Mouse (Mus musculus) liver, embryonic 11.5 days (tissue): ENCODE measurements around the gene Hes6. TPM values are rescaled to one million over a fixed set of nuclear protein-coding genes. Genes with fewer than 3 reads are reported as not detected.

Source experiments
- ATAC-seq: fragments of 200-750 bp; cut with Nextera tagmentation; replicated peaks from 2 replicates; pipeline ENCODE4 v1.8.0; 2017; ENCODE audit warnings: moderate number of reproducible peaks, mild to moderate bottlenecking, moderate TSS enrichment, moderate library complexity; ENCODE audit not compliant: low FRiP score
- DNase-seq: peaks from one replicate; pipeline ENCODE4 v3.0.0-alpha.2; 2017; ENCODE audit warnings: low spot score
- H3K27ac ChIP-seq: fragments of 300-500 bp; sonication (generic); 2 replicates; pipeline ENCODE4 v1.5.1; 2014; ENCODE audit warnings: mild to moderate bottlenecking, low read depth, low read length, control low read depth
- H3K27me3 ChIP-seq: fragments of 300-500 bp; sonication (generic); replicated peaks from 2 replicates; pipeline ENCODE4 v1.6.1; 2014; ENCODE audit warnings: low read length, mixed read lengths; ENCODE audit not compliant: control insufficient read depth, insufficient read depth
- H3K36me3 ChIP-seq: fragments of 300-500 bp; sonication (generic); 2 replicates; pipeline ENCODE4 v1.6.1; 2014; ENCODE audit warnings: mild to moderate bottlenecking, low read length, moderate library complexity, mixed read lengths; ENCODE audit not compliant: control insufficient read depth, insufficient read depth
- H3K4me1 ChIP-seq: fragments of 300-500 bp; sonication (generic); replicated peaks from 2 replicates; pipeline ENCODE4 v1.6.1; 2014; ENCODE audit warnings: low read length, mixed read lengths; ENCODE audit not compliant: control insufficient read depth, insufficient read depth
- H3K4me2 ChIP-seq: fragments of 300-500 bp; sonication (generic); 2 replicates; pipeline ENCODE4 v1.6.1; 2014; ENCODE audit warnings: mild to moderate bottlenecking, control low read depth, moderate library complexity
- H3K4me3 ChIP-seq: fragments of 300-500 bp; sonication (generic); 2 replicates; pipeline ENCODE4 v1.5.1; 2014; ENCODE audit warnings: low read depth, low read length, control low read depth
- H3K9ac ChIP-seq: fragments of 300-500 bp; sonication (generic); 2 replicates; pipeline ENCODE4 v1.6.1; 2014; ENCODE audit warnings: low read depth, low read length, control low read depth
- H3K9me3 ChIP-seq: fragments of 300-500 bp; sonication (generic); 2 replicates; pipeline ENCODE4 v1.6.1; 2016; ENCODE audit warnings: low read length, inconsistent platforms, mixed read lengths; ENCODE audit not compliant: control insufficient read depth
- WGBS: fragments of 180-500 bp; shearing (Covaris S2); extraction: QIAGEN DNeasy Blood & Tissue Kit; methylation state at CpG from one replicate; pipeline ENCODE4 v1.1.7; 2014; 5-methylcytosine and 5-hydroxymethylcytosine counted together
- polyA plus RNA-seq: library from polyadenylated mRNA; unstranded; fragments of >200 nt; fragmentation: Nextera tagmentation; extraction: Ambion mirVana; gene quantifications from 2 replicates; pipeline ENCODE4 v1.2.1, GENCODE M21; 2014

Hes6 gene
- polyA plus RNA-seq, 1 experiment from 2014 or later, result 51.8 TPM

GRCm38 (mm10) chr1:91456301-91456801, 42.5 kb upstream of the Hes6 start:
- Histone ChIP-seq H3K36me3 (no peaks in the 10 kb centered on the region), H3K9ac (0 out of 2 replicates have a peak overlapping the region, but pooled peaks have one; percentile 5), H3K9me3 (no peaks in the 10 kb centered on the region), H3K4me1 (peaks cover 53% of the 10 kb centered on the region), H3K4me2 (peak overlapping the region; percentile 36), H3K27me3 (no peaks in the 10 kb centered on the region), H3K27ac (peak overlapping the region; percentile 71), H3K4me3 (no peak overlapping the region)
- DNase-seq (peak; percentile 50), ATAC-seq (no peak)
- 44% methylated on average over 11 of the region's 11 CpGs for WGBS

GRCm38 (mm10) chr1:91455661-91456161, 41.9 kb upstream of the Hes6 start:
- DNase-seq, result no peak
- no peaks in the 10 kb centered on the region for H3K36me3 ChIP-seq
- H3K9ac ChIP-seq, result 0 out of 2 replicates have a peak overlapping the region, but pooled peaks have one; percentile 5
- 58% methylated on average over 7 of the region's 7 CpGs for WGBS
- H3K4me2 ChIP-seq, result peak overlapping the region; percentile 36
- no peak for ATAC-seq
- H3K27me3 ChIP-seq, result no peaks in the 10 kb centered on the region
- peaks cover 52% of the 10 kb centered on the region for H3K4me1 ChIP-seq
- no peaks in the 10 kb centered on the region for H3K9me3 ChIP-seq
- H3K4me3 ChIP-seq, result no peak overlapping the region
- peak overlapping the region; percentile 71 for H3K27ac ChIP-seq

GRCm38 (mm10) chr1:91454927-91455326, 41.1 kb upstream of the Hes6 start:
- Histone ChIP-seq H3K4me2 (no peak overlapping the region), H3K27me3 (no peaks in the 10 kb centered on the region), H3K9me3 (no peaks in the 10 kb centered on the region), H3K4me3 (no peak overlapping the region), H3K4me1 (peaks cover 44% of the 10 kb centered on the region), H3K9ac (no peak overlapping the region), H3K27ac (peak overlapping the region; percentile 71; the same call in 1 of the 2 replicates), H3K36me3 (no peaks in the 10 kb centered on the region)
- ATAC-seq (no peak), DNase-seq (no peak)
- WGBS, result 73% methylated on average over 3 of the region's 3 CpGs

- no peak for ATAC-seq
- Histone ChIP-seq H3K4me1 (peaks cover 41% of the 10 kb centered on the region), H3K36me3 (no peaks in the 10 kb centered on the region), H3K27ac (no peak overlapping the region), H3K9ac (no peak overlapping the region), H3K9me3 (no peaks in the 10 kb centered on the region), H3K4me3 (no peak overlapping the region), H3K4me2 (no peak overlapping the region), H3K27me3 (no peaks in the 10 kb centered on the region)
- 78% methylated on average over 3 of the region's 3 CpGs for WGBS
- no peak for DNase-seq
Observed at GRCm38 (mm10) chr1:91454366-91454765, 40.5 kb upstream of the Hes6 start.

- no peak overlapping the region for H3K4me3 ChIP-seq
- H3K4me1 ChIP-seq, result peaks cover 41% of the 10 kb centered on the region
- H3K9me3 ChIP-seq, result no peaks in the 10 kb centered on the region
- no peaks in the 10 kb centered on the region for H3K27me3 ChIP-seq
- H3K36me3 ChIP-seq, result no peaks in the 10 kb centered on the region
- ATAC-seq, result no peak
- WGBS, result 84% methylated on average over 9 of the region's 9 CpGs
- H3K27ac ChIP-seq, result no peak overlapping the region
- DNase-seq, result no peak
- H3K4me2 ChIP-seq, result no peak overlapping the region
- no peak overlapping the region for H3K9ac ChIP-seq
Observed at GRCm38 (mm10) chr1:91453932-91454331, 40.1 kb upstream of the Hes6 start.

- no peaks in the 10 kb centered on the region for H3K27me3 ChIP-seq
- 52% methylated on average over 5 of the region's 5 CpGs for WGBS
- H3K9me3 ChIP-seq, result 0 out of 2 replicates have a peak, but pooled peaks cover 2% of the 10 kb centered on the region
- ATAC-seq, result no peak
- H3K27ac ChIP-seq, result no peak overlapping the region
- H3K4me2 ChIP-seq, result no peak overlapping the region
- no peak overlapping the region for H3K4me3 ChIP-seq
- H3K4me1 ChIP-seq, result peaks cover 23% of the 10 kb centered on the region
- H3K36me3 ChIP-seq, result peaks cover 9% of the 10 kb centered on the region; the same call in 1 of the 2 replicates
- no peak for DNase-seq
- no peak overlapping the region for H3K9ac ChIP-seq
Observed at GRCm38 (mm10) chr1:91451547-91452084, 37.8 kb upstream of the Hes6 start.

GRCm38 (mm10) chr1:91450851-91451250, 37.0 kb upstream of the Hes6 start:
- WGBS, result 80% methylated on average over 5 of the region's 5 CpGs

GRCm38 (mm10) chr1:91448688-91449087, 34.9 kb upstream of the Hes6 start:
- Histone ChIP-seq H3K4me3 (no peak overlapping the region), H3K9me3 (0 out of 2 replicates have a peak, but pooled peaks cover 2% of the 10 kb centered on the region), H3K27ac (no peak overlapping the region), H3K4me1 (peaks cover 2% of the 10 kb centered on the region), H3K4me2 (no peak overlapping the region), H3K9ac (no peak overlapping the region), H3K36me3 (peaks cover 9% of the 10 kb centered on the region; the same call in 1 of the 2 replicates), H3K27me3 (no peaks in the 10 kb centered on the region)
- 75% methylated on average over 10 of the region's 10 CpGs for WGBS
- no peak for ATAC-seq
- DNase-seq, result no peak

More at GRCm38 (mm10) chr1:91450851-91451250, 37.0 kb upstream of the Hes6 start:
- Histone ChIP-seq H3K9ac (no peak overlapping the region), H3K4me1 (peaks cover 19% of the 10 kb centered on the region), H3K27ac (no peak overlapping the region), H3K9me3 (0 out of 2 replicates have a peak, but pooled peaks cover 2% of the 10 kb centered on the region), H3K36me3 (peaks cover 9% of the 10 kb centered on the region; the same call in 1 of the 2 replicates), H3K4me3 (no peak overlapping the region), H3K27me3 (no peaks in the 10 kb centered on the region), H3K4me2 (no peak overlapping the region)
- DNase-seq (no peak), ATAC-seq (no peak)

- no peak overlapping the region for H3K9ac ChIP-seq
- H3K27ac ChIP-seq, result no peak overlapping the region
- no peak overlapping the region for H3K4me3 ChIP-seq
- ATAC-seq (no peak), DNase-seq (no peak)
- H3K9me3 ChIP-seq, result 0 out of 2 replicates have a peak, but pooled peaks cover 2% of the 10 kb centered on the region
- H3K4me1 ChIP-seq, result no peaks in the 10 kb centered on the region
- WGBS, result 92% methylated on average over 4 of the region's 4 CpGs
- H3K27me3 ChIP-seq, result no peaks in the 10 kb centered on the region
- H3K4me2 ChIP-seq, result no peak overlapping the region
- peaks cover 14% of the 10 kb centered on the region; the same call in 1 of the 2 replicates for H3K36me3 ChIP-seq
Observed at GRCm38 (mm10) chr1:91446511-91446910, 32.7 kb upstream of the Hes6 start.
